Mouse (Mus musculus): ENCODE data around the gene Slc25a29. TPM values are rescaled to one million over a fixed set of nuclear protein-coding genes. Genes with fewer than 3 reads are reported as not detected.

Gene Slc25a29
- polyA plus RNA-seq, 1 experiment from 2014 or later: 16.4 TPM

DNA sequence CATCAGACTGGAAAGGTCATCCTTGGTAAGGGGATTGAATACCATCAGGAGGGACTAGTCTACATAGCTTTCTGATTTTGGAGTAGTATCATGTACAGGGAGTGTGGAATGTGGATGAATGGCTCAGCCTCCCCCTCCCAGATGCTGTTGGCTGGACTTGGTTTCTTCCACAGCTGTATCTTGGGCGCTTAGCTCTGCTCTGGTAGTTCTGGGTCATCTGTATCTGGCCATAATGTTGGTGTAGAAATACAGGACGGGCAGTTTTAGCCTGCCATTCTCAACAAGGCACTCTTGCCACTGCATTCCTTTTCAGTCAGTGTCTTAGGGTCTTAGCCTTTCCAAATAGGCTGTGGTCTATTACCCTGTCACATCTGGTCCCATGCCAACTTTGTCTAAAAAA is 34.1 kb downstream of the Slc25a29 start:
- DNase-seq (ENCODE audit: low spot score): no peak

GRCm38 (mm10) chr12:108794979-108795537 is 40.6 kb downstream of the Slc25a29 start:
- no peak for DNase-seq (ENCODE audit: low spot score)

GRCm38 (mm10) chr12:108794078-108794711 is 41.5 kb downstream of the Slc25a29 start:
- DNase-seq (ENCODE audit: low spot score): peak; percentile 92

DNA sequence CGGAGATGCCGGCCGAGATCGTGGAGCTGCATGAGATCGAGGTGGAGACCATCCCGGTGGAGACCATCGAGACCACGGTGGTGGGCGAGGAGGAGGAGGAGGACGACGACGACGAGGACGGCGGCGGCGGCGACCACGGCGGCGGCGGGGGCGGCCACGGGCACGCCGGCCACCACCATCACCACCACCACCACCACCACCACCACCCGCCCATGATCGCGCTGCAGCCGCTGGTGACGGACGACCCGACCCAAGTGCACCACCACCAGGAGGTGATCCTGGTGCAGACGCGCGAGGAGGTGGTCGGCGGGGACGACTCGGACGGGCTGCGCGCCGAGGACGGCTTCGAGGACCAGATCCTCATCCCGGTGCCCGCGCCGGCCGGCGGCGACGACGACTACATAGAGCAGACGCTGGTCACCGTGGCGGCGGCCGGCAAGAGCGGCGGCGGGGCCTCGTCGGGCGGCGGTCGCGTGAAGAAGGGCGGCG is 42.2 kb downstream of the Slc25a29 start:
- DNase-seq (ENCODE audit: low spot score): no peak

DNA sequence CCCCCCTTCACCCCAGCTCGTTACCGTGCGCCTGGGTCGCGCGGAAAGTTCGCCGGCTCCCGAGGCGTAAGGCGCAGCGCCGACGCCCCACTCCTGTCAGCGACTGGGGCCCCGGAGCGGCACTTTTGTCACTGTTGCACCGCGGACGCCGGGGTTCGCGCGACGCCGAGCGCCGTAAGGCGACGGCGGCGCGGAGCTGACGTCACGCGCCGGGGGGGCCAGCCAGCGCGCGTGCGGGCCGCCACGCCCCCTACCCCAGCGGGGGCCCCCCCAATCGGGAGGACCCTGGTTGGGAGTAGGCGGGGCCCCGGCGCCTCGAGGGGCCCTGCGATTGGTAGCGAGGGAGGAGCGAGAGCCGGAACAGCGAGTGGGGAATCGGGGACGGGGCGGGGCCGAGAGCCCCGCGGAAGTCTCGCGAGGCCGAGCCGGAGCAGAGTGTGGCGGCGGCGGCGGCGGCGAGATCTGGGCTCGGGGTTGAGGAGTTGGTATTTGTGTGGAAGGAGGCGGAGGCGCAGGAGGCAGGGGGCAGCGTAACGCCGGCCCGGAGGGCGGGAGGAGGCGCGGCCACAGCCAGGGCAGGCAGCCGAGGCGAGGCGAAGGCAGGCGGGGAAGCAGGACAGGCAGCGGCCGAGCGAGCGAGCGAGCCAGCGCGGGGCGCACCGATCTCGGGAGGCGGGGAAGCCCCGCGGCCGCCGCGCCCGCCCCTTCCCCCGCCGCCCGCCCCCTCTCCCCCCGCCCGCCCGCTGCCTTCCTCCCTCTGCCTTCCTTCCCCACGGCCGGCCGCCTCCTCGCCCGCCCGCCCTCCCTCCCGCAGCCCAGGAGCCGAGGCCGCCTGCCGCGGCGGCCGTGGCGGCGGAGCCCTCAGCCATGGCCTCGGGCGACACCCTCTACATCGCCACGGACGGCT is 42.9 kb downstream of the Slc25a29 start, which contains the start of gene Yy1:
TSS of gene Yy1 (plus strand) at position 428 of the 907 bp plus-strand sequence.
- DNase-seq (ENCODE audit: low spot score): peak; percentile 100

- peak; percentile 89 for DNase-seq (ENCODE audit: low spot score)
Observed at GRCm38 (mm10) chr12:108792152-108792545, 43.5 kb downstream of the Slc25a29 start.

DNA sequence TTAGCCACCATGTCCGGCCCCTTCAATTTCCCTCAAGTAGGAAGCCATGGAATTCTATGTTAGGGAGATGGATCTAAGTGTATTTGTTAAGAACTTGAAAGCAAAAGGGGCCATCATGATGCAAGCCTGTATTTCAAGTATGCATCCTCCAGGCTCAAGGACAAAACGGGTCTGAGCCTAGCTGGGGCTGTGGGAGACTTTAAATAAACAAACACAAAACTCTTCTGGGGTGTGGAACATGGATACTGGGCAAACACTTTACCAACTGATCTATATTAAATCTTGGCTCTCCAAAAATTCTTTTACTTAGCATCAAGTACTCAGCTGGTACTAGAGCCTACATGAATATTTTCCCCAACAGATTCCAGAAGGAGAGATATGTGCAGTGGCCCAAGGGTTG is 48.4 kb downstream of the Slc25a29 start:
- DNase-seq (ENCODE audit: low spot score): no peak

DNA sequence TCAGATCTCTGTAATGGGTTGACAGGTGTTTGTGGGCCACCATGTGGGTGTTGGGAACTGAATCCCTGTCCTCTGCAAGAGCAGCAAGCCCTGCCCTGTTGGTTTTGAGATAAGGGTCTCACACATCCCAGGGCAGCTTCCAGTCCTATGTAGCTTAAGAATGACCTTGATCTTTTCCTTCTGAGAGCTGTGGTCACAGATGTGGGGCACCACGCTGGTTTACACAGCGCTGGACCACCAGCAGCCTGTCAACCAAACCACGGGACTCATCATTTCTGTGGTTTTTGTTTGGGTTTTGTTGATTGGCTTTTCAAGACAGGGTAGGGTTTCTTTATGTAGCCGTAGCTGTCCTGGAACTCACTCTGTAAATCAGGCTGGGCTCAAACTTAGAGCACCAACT is 50.5 kb downstream of the Slc25a29 start:
- no peak for DNase-seq (ENCODE audit: low spot score)

DNA sequence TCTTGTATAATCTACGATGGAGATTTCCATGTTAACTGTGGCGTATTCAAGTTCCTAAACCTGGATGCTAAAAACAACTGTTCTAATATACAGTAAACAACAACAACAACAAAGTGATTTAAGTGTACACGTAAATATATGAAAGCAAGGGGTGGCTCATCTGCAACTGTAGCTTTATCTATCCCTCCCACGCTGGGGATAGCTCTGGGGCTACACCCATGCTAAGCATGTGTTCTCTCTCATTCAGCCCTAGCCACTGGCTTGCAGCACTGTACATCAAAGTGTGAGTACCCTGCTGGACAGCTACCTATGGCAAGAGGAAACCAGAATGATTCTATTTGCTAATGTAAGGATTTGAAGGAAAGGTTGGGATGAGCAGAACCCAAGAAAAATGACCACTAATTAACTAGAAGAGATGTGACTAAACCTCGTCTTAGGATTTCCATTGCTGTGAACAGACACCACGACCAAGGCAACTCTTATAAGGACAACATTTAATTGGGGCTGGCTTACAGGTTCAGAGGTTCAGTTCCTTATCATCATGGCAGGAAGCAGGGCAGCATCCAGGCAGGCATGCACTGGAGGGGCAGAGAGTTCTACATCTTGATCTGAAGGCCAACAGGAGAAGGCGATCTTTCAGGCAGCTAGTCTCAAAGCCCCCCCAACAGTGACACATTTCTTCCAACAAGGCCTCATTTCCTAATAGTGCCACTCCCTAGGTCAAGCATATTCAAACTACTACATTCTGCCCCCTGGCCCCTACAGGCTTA is 55.4 kb downstream of the Slc25a29 start:
- no peak for DNase-seq (ENCODE audit: low spot score)

MicroRNA genes within 50 kb of the gene (microRNA counts, 519-probe panel; counts per million panel counts)
- microRNA mmu-miR-345-3p (473 counts per million, percentile 71 among the panel's probes with 10 or more counts), microRNA mmu-miR-345-5p (3,116 counts per million, percentile 74 among the panel's probes with 10 or more counts)

Small RNAs within 50 kb of the gene (microRNA-seq; reads per million reads assigned to microRNA genes)
- gene Mir345 (ENCODE audit: borderline number of aligned reads): 125 reads per million, percentile 48 among the genes with 10 or more reads in this experiment

Other genes with a start within 250 kb of the Slc25a29 start
- gene Degs2, start 133.6 kb downstream of the Slc25a29 start, polyA plus RNA-seq (2015; fragmentation: Nextera tagmentation; extraction: Ambion mirVana): 16.3 and 16.6 TPM in 2 replicates
- gene Yy1, start 42.9 kb downstream of the Slc25a29 start, polyA plus RNA-seq (2015; fragmentation: Nextera tagmentation; extraction: Ambion mirVana): 20.6 and 27.4 TPM in 2 replicates
- gene Slc25a47, start 163 bp upstream of the Slc25a29 start, polyA plus RNA-seq (2015; fragmentation: Nextera tagmentation; extraction: Ambion mirVana): 7.3 and 8.4 TPM in 2 replicates
- 8.1 and 9.1 TPM in 2 replicates for gene Wdr25, start 57.7 kb upstream of the Slc25a29 start, polyA plus RNA-seq (2015; fragmentation: Nextera tagmentation; extraction: Ambion mirVana)
- 59.5 and 64.1 TPM in 2 replicates for gene Wars, start 58.3 kb upstream of the Slc25a29 start, polyA plus RNA-seq (2015; fragmentation: Nextera tagmentation; extraction: Ambion mirVana)
- gene Begain, start 232.3 kb upstream of the Slc25a29 start, polyA plus RNA-seq (2015; fragmentation: Nextera tagmentation; extraction: Ambion mirVana): 1.7 and 2.0 TPM in 2 replicates